Mouse (Mus musculus): ENCODE results near the gene Onecut1.

The Onecut1 gene

DNA sequence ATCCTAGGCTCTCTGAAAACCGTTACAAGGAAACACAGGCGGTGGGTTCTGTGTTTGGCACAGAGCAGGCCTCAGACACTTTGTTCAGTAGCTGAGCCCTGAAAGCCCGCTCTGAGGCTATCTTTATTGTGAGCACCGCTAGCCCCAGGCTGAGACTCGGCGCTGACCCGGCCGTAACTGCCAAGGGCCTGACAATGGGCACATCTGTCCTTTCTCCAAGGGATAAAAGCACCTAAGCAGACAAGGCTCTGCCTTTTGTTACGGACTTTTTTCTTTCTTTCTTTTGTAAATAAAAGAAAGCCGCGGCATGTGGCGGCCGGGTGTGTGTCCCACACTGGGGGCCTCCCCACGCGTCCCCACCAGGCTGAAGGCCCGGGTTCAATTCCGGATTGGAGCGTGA lies 1.3 kb upstream of the Onecut1 start:
- no peak for DNase-seq (ENCODE audit: low spot score in 2 of 2)

DNA sequence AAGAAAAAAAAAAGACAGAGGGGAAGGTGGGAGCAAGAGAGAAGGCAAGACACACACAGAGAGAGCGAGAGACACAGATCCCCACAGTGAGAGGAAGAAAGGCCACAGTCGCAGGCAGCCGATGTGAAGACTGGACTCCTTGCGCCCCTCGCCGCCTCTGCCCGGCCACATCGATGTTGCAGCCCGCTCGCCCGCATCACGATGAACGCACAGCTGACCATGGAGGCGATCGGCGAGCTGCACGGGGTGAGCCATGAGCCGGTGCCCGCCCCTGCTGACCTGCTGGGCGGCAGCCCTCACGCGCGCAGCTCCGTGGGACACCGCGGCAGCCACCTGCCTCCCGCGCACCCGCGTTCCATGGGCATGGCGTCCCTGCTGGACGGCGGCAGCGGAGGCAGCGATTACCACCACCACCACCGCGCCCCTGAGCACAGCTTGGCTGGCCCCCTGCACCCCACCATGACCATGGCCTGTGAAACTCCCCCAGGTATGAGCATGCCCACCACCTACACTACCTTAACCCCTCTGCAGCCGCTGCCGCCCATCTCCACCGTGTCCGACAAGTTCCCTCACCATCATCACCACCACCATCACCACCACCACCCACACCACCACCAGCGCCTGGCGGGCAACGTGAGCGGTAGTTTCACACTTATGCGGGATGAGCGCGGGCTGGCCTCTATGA lies 517 bp downstream of the Onecut1 start:
- DNase-seq (ENCODE audit: low spot score in 2 of 2), result no peak

DNA sequence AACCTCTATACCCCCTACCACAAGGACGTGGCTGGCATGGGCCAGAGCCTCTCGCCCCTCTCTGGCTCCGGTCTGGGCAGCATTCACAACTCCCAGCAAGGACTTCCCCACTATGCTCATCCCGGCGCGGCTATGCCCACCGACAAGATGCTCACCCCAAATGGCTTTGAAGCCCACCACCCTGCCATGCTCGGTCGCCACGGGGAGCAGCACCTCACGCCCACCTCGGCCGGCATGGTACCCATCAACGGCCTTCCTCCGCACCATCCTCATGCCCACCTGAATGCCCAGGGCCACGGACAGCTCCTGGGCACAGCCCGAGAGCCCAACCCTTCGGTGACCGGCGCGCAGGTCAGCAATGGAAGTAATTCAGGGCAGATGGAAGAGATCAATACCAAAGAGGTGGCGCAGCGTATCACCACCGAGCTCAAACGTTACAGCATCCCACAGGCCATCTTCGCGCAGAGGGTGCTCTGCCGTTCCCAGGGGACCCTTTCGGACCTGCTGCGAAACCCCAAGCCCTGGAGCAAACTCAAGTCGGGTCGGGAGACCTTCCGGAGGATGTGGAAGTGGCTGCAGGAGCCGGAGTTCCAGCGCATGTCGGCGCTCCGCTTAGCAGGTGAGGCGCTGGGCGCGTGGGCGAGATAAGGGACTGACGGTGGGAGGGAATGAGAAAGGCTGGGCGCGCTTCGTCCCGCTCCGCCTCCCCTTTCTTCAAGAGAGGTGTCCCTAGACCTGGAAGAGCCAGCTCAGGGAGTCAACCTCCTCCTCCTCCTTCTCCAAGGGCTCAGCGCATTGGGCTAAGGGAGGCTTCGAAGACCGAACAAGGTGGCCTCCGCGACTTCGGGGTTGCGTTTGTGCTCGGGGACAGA lies 1.3 kb downstream of the Onecut1 start:
- no peak for DNase-seq (ENCODE audit: low spot score in 2 of 2)

DNA sequence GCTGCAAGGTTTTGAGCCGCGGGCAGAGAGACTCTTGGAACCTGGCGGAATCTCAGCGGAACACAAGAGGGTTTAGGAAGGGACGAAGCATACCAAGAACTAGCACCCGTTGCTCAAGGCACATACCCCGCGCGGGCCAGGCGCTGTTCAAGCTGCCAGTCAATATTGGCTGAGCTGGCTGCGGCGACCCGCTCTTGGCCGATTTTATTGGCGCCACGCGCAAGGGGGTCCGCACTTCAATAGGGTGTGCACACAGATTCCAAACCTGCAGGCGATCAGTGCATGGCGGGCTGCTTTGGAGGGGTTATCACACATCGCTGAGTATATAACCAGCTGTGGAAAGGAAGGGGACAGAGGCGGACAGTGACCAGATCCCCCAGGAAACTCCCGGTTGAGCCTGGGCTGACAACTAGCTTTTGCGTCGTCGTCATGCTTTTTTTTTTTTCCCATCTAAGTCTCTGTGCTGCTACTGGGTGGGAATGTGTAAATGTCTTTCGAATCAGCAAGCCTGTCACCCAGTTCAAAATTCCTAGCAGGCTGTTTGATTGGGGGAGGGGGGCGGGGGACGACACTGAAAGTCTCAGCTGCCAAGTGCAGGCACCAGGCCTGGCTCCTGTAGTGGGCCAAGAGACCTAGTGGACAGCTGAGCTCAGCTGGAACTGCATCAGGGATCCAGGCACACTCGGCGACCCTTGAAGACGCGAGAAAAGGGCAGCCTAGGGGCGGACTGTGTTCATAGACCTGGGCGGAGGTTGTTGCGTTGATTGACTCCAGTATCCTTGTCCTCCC lies 2.1 kb downstream of the Onecut1 start:
- DNase-seq (ENCODE audit: low spot score in 2 of 2), result no peak

DNA sequence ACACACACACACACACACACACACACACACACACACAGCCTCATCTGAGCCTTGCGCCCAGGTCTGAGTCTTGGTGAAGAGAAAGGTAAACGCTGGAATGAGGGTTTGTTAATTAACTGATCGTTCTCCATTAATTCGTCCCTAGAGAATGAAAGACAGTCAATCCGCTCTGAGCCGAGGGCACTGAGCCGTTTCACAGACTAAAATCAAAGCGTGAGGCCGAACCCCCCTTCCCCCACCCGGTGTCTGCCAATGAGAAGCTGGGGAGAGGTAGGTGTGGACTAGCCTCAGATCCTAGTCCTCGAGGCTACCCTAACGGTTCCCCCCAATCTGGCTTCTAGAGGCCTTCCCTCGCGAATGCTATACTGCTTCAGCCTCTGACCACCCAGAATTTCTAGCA lies 2.8 kb downstream of the Onecut1 start:
- no peak for DNase-seq (ENCODE audit: low spot score in 2 of 2)

DNA sequence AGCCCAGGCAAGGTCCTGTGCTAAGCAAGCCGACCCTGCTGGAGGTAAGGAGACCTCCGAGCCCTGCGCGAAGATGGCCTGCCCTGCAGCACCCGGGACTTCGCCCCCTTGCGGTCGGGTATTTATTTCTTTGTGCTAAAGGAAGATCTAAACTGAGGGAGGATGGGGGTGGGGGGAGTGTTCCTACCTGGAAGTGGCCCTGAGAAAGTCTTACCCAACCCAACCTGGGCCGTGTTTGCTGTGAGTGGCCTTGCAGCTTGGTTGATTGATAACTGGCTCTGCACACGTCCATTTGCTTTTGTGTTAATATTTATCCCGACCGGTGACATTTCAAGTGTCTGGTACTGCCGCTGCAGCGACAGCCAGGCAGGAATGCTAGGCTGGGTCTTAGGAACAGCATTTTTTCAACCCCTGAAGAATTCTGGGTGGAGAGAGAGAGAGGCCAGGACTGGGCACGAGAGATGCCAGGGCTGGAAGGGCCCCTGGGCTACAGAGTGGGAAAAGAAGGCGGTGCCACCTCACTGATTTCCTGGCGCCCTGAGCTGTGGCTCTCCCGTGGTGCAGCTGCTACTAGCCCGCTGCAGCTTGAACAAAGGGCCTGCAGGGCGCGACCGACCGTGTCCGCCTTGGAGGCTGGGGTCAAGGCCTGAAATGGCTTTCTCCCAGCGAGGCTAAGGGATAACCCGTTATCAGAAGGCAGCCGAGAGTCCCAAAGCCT lies 5.0 kb downstream of the Onecut1 start:
- no peak for DNase-seq (ENCODE audit: low spot score in 2 of 2)

DNA sequence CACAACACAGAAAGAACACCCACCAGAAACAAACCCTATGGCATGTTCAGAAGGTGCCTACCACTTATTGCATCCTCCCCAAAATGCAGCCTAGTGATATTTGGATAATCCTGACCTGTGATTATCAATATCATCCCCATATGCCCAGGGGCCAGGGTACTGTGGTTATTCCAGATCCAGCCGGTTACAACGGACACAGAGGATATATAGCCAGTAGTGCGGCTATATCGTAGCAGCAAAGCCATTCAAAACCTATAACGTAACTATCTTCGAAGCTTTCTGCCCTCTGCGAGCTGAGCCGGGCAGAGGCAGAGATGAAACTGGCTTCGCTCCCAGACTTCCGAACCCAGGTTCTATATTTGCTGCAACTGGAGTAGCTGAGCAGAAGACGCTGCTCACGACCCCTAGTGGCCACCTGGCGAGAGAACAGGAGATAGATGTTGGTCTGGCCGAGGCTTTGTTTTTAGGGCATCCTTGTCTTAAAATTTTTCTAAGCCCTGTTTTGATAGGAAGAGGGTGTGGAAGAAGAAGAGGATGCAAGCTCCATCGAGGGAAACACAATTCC lies 6.0 kb downstream of the Onecut1 start:
- no peak for DNase-seq (ENCODE audit: low spot score in 2 of 2)

DNA sequence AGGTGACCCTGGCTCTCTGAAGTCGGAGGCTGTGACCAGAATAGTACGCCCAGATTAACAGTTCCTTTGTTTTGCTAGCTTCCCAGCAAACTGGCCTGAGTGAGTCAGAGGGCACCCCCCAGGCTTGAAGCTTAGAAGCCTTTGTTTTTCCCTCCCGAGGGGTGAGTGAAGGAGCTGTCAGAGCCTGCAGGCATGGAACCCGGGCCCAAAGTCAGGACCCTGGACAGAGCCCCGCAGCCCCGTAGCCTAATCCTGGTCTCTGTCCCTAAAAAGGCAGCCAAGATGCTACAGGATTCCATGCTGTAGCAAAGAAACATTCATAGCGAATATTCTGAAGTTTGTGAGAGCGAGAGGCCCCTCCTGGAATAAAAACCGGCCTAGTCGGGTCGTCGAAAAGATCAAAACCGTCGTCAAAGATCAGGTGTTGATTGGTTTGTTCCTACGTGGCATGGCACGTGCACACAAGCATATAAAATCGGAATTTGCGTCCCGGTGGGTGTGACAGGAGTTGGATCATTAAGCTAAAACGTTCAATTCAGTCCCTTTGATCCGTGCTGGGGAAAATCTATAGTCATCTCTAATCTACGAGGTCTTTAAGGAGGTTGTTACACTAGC lies 6.7 kb downstream of the Onecut1 start:
- DNase-seq (ENCODE audit: low spot score in 2 of 2), result no peak

DNA sequence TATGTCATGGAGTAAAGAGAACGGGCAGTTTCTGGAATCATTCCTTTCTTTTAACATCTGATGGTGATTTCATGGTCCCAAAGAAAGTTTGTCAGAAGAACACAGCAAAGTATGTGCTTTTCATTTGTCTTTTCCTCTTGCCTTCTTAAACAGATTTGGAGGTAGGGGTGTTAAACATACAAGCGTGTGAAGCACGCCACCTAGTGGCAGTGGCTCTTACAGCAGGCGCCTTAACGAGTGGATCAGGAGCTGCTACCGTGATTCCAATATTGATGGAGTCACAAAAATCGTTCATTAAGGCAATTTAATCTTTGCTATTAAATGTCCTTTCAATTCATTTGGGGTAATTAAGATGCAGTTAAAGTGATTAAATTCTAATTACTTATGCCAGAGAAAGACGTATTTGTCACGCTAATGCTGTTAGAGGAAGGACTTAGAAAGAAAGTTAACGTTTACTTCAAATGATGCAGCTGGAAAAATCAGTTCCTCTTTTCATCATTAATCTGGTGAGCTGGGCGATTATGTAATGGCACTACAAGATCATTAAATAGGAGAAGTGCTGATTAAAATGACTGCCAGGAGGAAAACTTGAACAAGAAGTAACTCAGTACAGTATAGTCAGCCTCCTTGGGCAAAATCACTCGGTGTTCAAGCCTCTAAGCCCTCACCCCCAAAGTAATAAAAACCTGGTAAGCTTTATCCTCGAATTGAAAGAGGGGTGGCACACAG lies 9.4 kb downstream of the Onecut1 start:
- DNase-seq (ENCODE audit: low spot score in 2 of 2), result peak in 1 of 2 experiments; percentile 38

DNA sequence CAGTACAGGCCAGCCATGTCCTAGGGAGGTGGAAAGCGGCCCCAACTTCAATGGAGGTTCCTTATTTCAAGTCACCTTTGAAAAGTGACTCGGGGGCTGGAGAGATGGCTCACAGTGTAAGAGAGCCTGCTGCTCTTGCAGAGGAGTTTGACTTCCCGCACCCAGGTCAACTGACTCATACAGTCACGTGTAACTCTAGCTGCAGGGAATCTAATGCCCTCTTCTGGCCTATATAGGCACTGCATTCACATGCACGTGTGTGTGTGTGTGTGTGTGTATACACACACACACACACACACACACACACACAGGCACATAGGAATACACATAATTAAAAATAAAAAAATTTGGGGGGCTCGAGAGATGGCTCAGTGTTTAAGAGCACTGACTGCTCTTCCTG lies 14.6 kb downstream of the Onecut1 start:
- DNase-seq (ENCODE audit: low spot score in 2 of 2), result no peak

DNA sequence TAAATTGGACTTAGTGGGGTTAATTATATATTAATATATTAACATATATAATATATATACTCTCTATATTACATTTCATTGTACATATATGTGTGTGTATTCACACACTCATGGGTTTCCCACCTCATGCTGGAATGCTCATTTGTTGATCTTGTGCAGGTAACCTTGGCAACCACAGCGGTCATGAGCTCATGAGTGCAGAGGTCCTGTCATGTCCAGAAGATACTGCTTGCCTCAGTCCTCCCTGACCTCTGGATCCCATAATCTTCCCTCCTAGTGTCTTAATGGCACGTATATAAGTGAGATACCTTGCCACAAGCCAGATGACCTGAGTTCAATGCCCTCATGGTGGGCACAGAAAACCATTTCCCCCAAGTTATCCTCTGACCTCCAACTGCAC lies 16.0 kb downstream of the Onecut1 start:
- no peak for DNase-seq (ENCODE audit: low spot score in 2 of 2)

DNA sequence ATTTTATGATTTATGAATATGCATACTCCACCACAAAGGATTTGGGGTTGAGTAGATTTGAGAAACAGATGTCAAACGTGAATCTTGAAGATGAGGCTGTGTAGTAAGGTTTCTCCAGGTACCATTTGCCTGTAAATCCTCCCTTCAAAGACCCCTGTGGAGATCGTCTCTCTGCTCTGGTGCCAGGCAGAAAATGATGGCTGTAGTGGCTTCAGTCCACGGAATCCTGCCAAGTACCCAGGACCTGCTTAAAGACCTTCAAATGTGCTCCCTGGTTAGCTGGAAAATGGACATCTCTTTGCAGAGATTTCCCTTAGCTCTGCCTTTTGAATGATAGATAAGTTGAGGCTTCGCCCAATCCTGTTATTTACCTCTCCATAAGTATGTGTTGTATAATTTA lies 26.1 kb downstream of the Onecut1 start:
- no peak for DNase-seq (ENCODE audit: low spot score in 2 of 2)

DNA sequence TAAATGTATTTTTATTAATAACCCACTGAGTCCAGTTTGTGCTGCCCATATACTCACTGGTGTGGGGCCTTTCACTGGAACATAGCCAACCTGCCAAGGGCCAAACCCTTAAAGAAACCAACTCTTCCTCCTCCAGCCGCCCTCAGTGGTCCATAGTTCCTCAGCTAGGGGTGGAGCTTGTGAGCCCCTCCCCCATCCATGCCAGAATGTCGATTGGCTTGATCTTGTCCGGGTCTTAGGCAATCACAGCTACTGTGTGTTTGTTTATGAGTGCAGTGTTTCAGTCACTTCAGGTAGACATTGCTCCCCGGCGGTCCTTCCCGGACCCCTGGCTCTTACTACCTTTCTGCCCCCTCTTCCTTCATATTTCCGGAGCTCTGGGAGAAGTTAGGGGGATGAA lies 35.0 kb downstream of the Onecut1 start:
- DNase-seq (ENCODE audit: low spot score in 2 of 2), result no peak

DNA sequence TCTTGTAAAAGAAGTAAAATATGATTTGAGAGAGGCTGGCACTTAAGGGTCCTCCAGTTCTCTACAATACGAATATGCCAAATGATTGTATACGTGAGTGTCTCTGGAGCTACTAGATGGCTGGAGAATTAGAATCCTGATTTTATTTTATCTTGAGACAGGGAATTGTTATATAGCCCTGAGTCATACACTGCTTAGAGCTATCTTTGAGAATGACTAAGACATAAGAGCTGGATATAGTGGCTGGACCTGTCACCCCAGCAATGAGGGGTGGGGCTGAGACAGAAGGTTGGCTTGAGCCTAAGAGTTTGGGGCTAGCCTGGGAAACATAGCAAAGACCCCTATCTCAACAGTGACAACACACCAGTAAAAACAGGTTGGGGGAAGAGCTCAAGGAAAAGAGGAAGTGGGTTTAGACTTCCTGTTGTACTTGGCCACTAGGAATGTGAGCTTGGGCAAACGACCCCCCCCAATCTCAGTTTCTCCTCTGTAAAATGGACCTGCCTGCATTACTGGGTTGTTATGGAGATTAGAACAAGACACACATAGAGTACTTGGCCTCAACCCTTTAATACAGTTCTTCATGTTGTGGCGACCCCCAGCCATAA lies 35.8 kb downstream of the Onecut1 start:
- DNase-seq (ENCODE audit: low spot score in 2 of 2), result no peak

DNA sequence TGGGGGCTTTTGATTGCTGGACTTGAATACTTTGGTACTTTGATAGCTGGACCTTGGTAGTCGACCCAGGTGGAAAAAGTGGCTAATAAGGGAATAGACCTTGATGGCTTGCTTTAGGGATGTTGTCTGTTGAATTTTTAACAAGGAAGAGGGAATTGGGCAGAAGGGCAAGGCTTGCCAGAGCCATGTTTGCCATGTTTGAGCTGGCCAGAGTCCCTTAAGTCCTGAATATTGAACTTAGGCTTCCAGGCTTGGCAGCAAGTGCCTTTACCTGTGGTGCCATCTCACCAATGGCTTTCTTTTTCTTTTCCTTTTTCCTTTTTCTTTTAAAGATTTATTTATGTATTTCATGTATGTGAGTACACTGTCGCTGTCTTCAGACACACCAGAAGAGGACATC lies 38.4 kb downstream of the Onecut1 start:
- no peak for DNase-seq (ENCODE audit: low spot score in 2 of 2)

DNA sequence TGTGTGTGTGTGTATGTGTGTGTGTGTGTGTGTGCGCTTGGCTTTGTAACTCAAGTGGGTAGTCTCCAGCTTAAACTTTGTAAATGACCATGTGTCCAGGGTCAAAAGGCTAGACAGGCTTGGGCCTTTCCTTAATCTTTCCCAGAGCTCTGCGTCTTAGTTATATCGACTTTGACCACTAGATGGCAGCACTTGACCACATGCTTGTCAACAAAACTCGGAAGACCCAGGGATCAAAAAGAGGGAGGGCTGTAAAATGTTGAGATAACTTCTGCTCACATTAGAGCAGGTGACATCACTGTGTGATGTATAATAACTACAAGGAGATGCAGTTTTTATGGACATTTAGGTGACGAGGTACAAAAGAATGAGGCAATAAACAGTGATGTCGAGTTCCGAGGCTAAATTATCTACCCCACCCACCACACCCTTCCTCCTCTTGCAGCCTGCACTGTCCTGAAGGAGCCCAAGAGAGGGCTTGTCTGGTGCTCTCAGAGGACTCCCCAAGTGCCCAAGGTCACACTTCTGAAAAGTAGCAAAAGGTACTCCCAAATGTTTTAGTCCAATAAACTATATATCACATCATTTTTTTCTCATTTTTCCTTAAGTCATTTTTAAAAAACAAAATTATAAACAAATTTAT lies 43.3 kb downstream of the Onecut1 start:
- DNase-seq (ENCODE audit: low spot score in 2 of 2), result peak; percentile 56 to 66

DNA sequence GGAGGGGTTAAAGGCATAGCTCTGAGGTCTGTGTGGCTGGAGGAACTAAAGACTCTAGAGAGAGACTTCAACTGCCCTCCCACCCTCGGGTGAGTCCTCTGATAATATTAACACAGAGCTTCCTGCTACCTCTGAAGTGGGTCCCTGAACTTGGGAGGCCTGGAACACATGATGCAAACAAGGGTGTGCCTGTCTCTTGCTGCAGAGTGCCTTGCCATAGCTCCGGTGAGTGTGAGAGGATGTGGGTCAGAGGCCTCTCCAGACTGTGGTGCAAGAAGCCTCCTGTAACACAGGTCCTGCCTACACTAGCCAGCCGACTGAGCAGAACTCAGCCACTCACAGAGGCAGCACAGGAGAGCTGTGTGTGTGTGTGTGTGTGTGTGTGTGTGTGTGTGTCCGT lies 45.2 kb downstream of the Onecut1 start:
- DNase-seq (ENCODE audit: low spot score in 2 of 2), result peak in 1 of 2 experiments; percentile 13

DNA sequence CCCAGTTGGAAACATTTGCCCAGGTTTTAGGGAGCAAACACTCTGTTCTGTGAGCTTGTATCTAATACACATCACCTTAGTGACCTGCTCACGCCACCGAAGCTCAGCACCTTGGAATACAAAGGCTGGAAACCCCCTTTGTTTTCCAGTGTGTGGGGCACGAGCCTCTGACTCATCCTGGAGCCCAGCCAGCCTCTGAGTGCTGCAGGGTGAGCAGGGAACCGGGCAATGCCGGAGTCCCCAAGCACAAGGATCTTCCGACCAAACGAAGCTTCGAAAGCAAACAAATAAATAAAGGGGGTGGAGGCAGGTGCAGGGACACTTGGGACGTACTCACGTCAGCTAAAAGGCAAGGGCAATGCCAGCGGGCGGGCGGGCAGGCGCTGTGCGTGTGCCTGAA lies 47.5 kb downstream of the Onecut1 start:
- no peak for DNase-seq (ENCODE audit: low spot score in 2 of 2)

DNA sequence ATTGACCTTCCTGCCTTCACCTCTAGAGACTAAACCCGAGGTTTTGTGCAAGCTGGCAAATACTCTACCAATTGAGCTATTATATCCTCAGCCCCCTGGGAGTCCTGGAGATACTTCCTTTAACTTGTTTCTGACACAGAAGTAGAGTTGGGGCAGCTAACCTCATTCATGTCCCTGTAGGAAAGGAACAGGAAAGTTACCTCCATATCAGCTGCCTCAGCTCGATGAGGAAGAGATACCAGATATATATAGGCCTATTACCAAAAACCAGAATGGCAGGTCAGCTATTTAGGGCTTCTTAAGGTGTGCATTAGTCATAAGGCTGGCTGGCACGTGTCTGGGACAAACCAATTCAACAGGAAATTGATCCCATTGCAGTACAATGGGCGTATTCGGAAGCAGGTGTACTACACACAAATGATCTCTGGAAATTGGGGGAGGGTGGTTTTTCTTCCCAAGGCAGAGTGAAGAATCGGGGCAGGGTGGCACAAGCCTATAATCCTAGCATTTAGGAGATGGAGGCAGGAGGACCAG lies 48.6 kb downstream of the Onecut1 start:
- no peak for DNase-seq (ENCODE audit: low spot score in 2 of 2)
